Mouse (Mus musculus): ENCODE results near the gene Iqcf3. TPM values are rescaled to one million over a fixed set of nuclear protein-coding genes. Genes with fewer than 3 reads are reported as not detected.
A peak's percentile ranks its signal among the peaks of the same experiment; 100 is the strongest.
"Not testable (repeated sequence)": the region's sequence is repeated elsewhere in the genome, so short reads cannot be mapped to it uniquely, and the experiment has no call there.

The Iqcf3 gene
- polyA plus RNA-seq, 1 experiment from 2014 or later = not detected

- no peak overlapping the region for H3K27ac ChIP-seq
- 84% methylated on average over 22 of the region's 22 CpGs for WGBS
- H3K4me3 ChIP-seq (replicated peaks) = no peak overlapping the region
- no peak for ATAC-seq
- H3K4me2 ChIP-seq (replicated peaks) = no peak overlapping the region
- H3K9ac ChIP-seq = no peak overlapping the region
- H3K9me3 ChIP-seq = no peaks in the 10 kb centered on the region
- no peaks in the 10 kb centered on the region for H3K36me3 ChIP-seq
- no peaks in the 10 kb centered on the region for H3K4me1 ChIP-seq (replicated peaks)
- no peaks in the 10 kb centered on the region for H3K27me3 ChIP-seq (replicated peaks)
These were observed 59.6 kb downstream of the Iqcf3 start for GRCm38 (mm10) chr9:106501846-106502245.

GRCm38 (mm10) chr9:106499667-106500066, 61.8 kb downstream of the Iqcf3 start, which contains the start of gene Iqcf1:
TSS of gene Iqcf1 (plus strand) at chr9:106499967.
- H3K9me3 ChIP-seq = no peaks in the 10 kb centered on the region
- H3K27me3 ChIP-seq (replicated peaks) = no peaks in the 10 kb centered on the region
- no peak within 1 kb of the TSS for H3K9ac ChIP-seq
- H3K4me2 ChIP-seq (replicated peaks) = no peak within 1 kb of the TSS
- H3K4me1 ChIP-seq (replicated peaks) = no peaks in the 10 kb centered on the region
- no peak within 1 kb of the TSS for H3K4me3 ChIP-seq (replicated peaks)
- no peak within 1 kb of the TSS for H3K27ac ChIP-seq
- no peak for ATAC-seq
- H3K36me3 ChIP-seq = no peaks in the 10 kb centered on the region
- 90% methylated on average over 6 of the region's 6 CpGs for WGBS

- not testable (repeated sequence) for H3K27me3 ChIP-seq (replicated peaks); H3K4me2 ChIP-seq (replicated peaks); H3K9ac ChIP-seq; H3K4me3 ChIP-seq (replicated peaks); ATAC-seq; H3K9me3 ChIP-seq; H3K4me1 ChIP-seq (replicated peaks); H3K27ac ChIP-seq
- WGBS = 83% methylated on average over 6 of the region's 6 CpGs
- peaks cover 26% of the 10 kb centered on the region for H3K36me3 ChIP-seq
These were observed 73.8 kb downstream of the Iqcf3 start for GRCm38 (mm10) chr9:106487602-106488001.

- H3K27ac ChIP-seq = no peak overlapping the region
- ATAC-seq = no peak
- H3K9me3 ChIP-seq = no peaks in the 10 kb centered on the region
- no peaks in the 10 kb centered on the region for H3K4me1 ChIP-seq (replicated peaks)
- H3K4me2 ChIP-seq (replicated peaks) = no peak overlapping the region
- peaks cover 36% of the 10 kb centered on the region for H3K36me3 ChIP-seq
- H3K9ac ChIP-seq = no peak overlapping the region
- no peaks in the 10 kb centered on the region for H3K27me3 ChIP-seq (replicated peaks)
- no peak overlapping the region for H3K4me3 ChIP-seq (replicated peaks)
- WGBS = 82% methylated on average over 10 of the region's 10 CpGs
These were observed 76.4 kb downstream of the Iqcf3 start for GRCm38 (mm10) chr9:106485076-106485475.

- no peak for ATAC-seq
- Histone ChIP-seq H3K27ac (no peak overlapping the region), H3K4me3 (replicated peaks) (no peak overlapping the region), H3K36me3 (peaks cover 36% of the 10 kb centered on the region), H3K9ac (no peak overlapping the region), H3K4me2 (replicated peaks) (no peak overlapping the region), H3K4me1 (replicated peaks) (peaks cover 1% of the 10 kb centered on the region; the same call in 1 of the 2 replicates), H3K27me3 (replicated peaks) (no peaks in the 10 kb centered on the region), H3K9me3 (no peaks in the 10 kb centered on the region)
- WGBS = 92% methylated on average over 17 of the region's 17 CpGs
These were observed 77.8 kb downstream of the Iqcf3 start for GRCm38 (mm10) chr9:106483606-106484005.

- ATAC-seq = no peak
- Histone ChIP-seq H3K9ac (no peak overlapping the region), H3K4me3 (replicated peaks) (no peak overlapping the region), H3K4me2 (replicated peaks) (no peak overlapping the region), H3K27me3 (replicated peaks) (no peaks in the 10 kb centered on the region), H3K9me3 (no peaks in the 10 kb centered on the region), H3K27ac (no peak overlapping the region), H3K36me3 (peaks cover 36% of the 10 kb centered on the region), H3K4me1 (replicated peaks) (peaks cover 5% of the 10 kb centered on the region)
- 95% methylated on average over 10 of the region's 10 CpGs for WGBS
These were observed 78.3 kb downstream of the Iqcf3 start for GRCm38 (mm10) chr9:106483136-106483535.

- H3K9me3 ChIP-seq = no peaks in the 10 kb centered on the region
- H3K36me3 ChIP-seq = peaks cover 36% of the 10 kb centered on the region
- 83% methylated on average over 17 of the region's 17 CpGs for whole genome bisulfite sequencing
- H3K4me2 ChIP-seq (replicated peaks) = no peak overlapping the region
- H3K9ac ChIP-seq = no peak overlapping the region
- no peak for ATAC-seq
- H3K27me3 ChIP-seq (replicated peaks) = no peaks in the 10 kb centered on the region
- H3K27ac ChIP-seq = no peak overlapping the region
- peaks cover 8% of the 10 kb centered on the region for H3K4me1 ChIP-seq (replicated peaks)
- H3K4me3 ChIP-seq (replicated peaks) = no peak overlapping the region
These were observed 78.8 kb downstream of the Iqcf3 start for GRCm38 (mm10) chr9:106482578-106483115.

- Histone ChIP-seq H3K9ac (no peak overlapping the region), H3K9me3 (no peaks in the 10 kb centered on the region), H3K27me3 (replicated peaks) (no peaks in the 10 kb centered on the region), H3K4me2 (replicated peaks) (no peak overlapping the region), H3K4me3 (replicated peaks) (no peak overlapping the region), H3K36me3 (peaks cover 36% of the 10 kb centered on the region), H3K27ac (no peak overlapping the region), H3K4me1 (replicated peaks) (peaks cover 9% of the 10 kb centered on the region)
- WGBS = 94% methylated on average over 13 of the region's 13 CpGs
- no peak for ATAC-seq
These were observed 79.8 kb downstream of the Iqcf3 start for GRCm38 (mm10) chr9:106481676-106482075.

- Histone ChIP-seq H3K9ac (no peak overlapping the region), H3K36me3 (peaks cover 36% of the 10 kb centered on the region), H3K27ac (no peak overlapping the region), H3K9me3 (no peaks in the 10 kb centered on the region), H3K4me2 (replicated peaks) (no peak overlapping the region), H3K4me1 (replicated peaks) (peaks cover 15% of the 10 kb centered on the region), H3K4me3 (replicated peaks) (no peak overlapping the region), H3K27me3 (replicated peaks) (no peaks in the 10 kb centered on the region)
- ATAC-seq = no peak
- 92% methylated on average over 15 of the region's 15 CpGs for WGBS
These were observed 80.4 kb downstream of the Iqcf3 start for GRCm38 (mm10) chr9:106481075-106481474.

- Histone ChIP-seq H3K4me1 (replicated peaks) (peaks cover 20% of the 10 kb centered on the region), H3K9me3 (no peaks in the 10 kb centered on the region), H3K4me2 (replicated peaks) (no peak overlapping the region), H3K9ac (no peak overlapping the region), H3K27me3 (replicated peaks) (no peaks in the 10 kb centered on the region), H3K36me3 (peaks cover 36% of the 10 kb centered on the region), H3K4me3 (replicated peaks) (no peak overlapping the region), H3K27ac (no peak overlapping the region)
- no peak for ATAC-seq
- WGBS = 92% methylated on average over 7 of the region's 7 CpGs
These were observed 80.9 kb downstream of the Iqcf3 start for GRCm38 (mm10) chr9:106480541-106480940.

GRCm38 (mm10) chr9:106478101-106478500, 83.3 kb downstream of the Iqcf3 start:
- Histone ChIP-seq H3K9ac (peak overlapping the region; percentile 48), H3K4me2 (replicated peaks) (peak overlapping the region; percentile 80), H3K36me3 (peaks cover 16% of the 10 kb centered on the region), H3K9me3 (no peaks in the 10 kb centered on the region), H3K27me3 (replicated peaks) (no peaks in the 10 kb centered on the region), H3K27ac (no peak overlapping the region), H3K4me3 (replicated peaks) (peak overlapping the region; percentile 61), H3K4me1 (replicated peaks) (peaks cover 37% of the 10 kb centered on the region)
- ATAC-seq = no peak
- WGBS = 76% methylated on average over 9 of the region's 9 CpGs

- Histone ChIP-seq H3K9ac (peak overlapping the region; percentile 48), H3K27ac (no peak overlapping the region), H3K4me3 (replicated peaks) (peak overlapping the region; percentile 61), H3K27me3 (replicated peaks) (no peaks in the 10 kb centered on the region), H3K4me1 (replicated peaks) (peaks cover 38% of the 10 kb centered on the region), H3K4me2 (replicated peaks) (peak overlapping the region; percentile 80), H3K36me3 (peaks cover 11% of the 10 kb centered on the region), H3K9me3 (no peaks in the 10 kb centered on the region)
- 3% methylated on average over 16 of the region's 16 CpGs for WGBS
- ATAC-seq = no peak; the same call in 1 of the 2 replicates
These were observed 83.8 kb downstream of the Iqcf3 start for GRCm38 (mm10) chr9:106477649-106478048.

GRCm38 (mm10) chr9:106476924-106477484, 84.4 kb downstream of the Iqcf3 start, which contains the start of gene Parp3:
TSS of gene Parp3 (minus strand) at chr9:106476949.
- peak within 1 kb of the TSS; percentile 61 for H3K4me3 ChIP-seq (replicated peaks)
- H3K9me3 ChIP-seq = no peaks in the 10 kb centered on the region
- H3K4me2 ChIP-seq (replicated peaks) = peak within 1 kb of the TSS; percentile 80
- no peaks in the 10 kb centered on the region for H3K27me3 ChIP-seq (replicated peaks)
- peak within 1 kb of the TSS; percentile 48 for H3K9ac ChIP-seq
- H3K36me3 ChIP-seq = peaks cover 9% of the 10 kb centered on the region
- under 1% methylated on average over 41 of the region's 41 CpGs for WGBS
- peak within 1 kb of the TSS; percentile 38; the same call in 1 of the 2 replicates for H3K27ac ChIP-seq
- peaks cover 43% of the 10 kb centered on the region for H3K4me1 ChIP-seq (replicated peaks)
- peak; percentile 97 for ATAC-seq
